Mouse (Mus musculus) neural tube, embryonic 10.5 days (tissue): ENCODE measurements around the gene Apeh.

Experiments
- DNase-seq: peaks from one replicate; pipeline ENCODE4 v3.0.0-alpha.2; 2017; ENCODE audit warnings: low spot score; ENCODE audit errors: extremely low spot score

Apeh gene

GRCm38 (mm10) chr9:108052411-108052810 lies 42.0 kb downstream of the Apeh start:
- DNase-seq, result no peak

DNA sequence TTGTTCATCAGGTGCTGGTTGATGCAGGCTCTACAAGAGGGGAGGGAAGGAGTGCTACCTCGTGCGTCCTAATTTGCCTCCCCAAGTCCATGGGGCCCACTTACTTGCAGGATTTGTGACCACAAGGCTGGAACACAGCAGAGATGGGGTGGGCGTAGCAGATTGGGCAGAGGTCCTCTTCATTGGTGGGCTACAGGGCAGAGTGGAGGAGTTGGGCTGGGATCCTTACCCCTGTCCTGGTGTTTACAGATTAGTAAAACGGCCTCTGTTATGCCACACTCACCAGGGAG lies 42.5 kb downstream of the Apeh start:
- DNase-seq, result no peak

DNA sequence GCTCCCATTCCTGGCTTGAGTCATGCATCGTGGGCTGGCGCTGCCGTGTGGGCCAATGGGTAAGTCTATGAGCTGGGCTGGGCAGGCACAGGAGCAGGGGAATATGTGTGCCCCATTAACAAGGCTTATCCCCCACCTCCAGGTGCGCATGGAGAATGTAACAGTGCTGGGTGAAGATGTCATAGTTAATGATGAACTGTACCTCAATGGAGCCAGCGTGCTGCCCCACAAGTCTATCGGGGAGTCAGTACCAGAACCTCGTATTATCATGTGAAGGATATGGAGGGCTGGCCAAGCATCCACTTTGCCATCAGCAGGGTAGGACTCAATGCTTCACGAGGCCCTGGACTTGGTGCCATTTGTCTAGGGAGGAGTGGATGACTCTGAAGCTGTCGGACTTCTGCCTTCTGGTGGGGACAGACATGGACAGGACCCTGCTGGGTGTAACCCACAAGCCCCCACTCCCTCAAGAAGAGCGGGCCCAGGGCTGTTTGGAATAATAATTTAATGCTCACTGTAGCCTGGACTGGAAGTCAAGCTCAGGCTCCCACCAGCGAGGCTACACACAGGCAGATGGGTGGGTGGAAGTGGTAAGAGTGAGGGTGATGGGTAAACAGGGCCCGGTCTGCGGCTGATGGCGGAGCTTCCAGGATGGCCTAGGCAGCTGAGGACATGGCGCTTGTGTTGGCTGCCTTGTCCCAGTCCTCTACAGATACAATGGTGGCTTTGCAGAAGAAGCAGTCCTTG lies 43.0 kb downstream of the Apeh start:
- DNase-seq, result no peak

DNA sequence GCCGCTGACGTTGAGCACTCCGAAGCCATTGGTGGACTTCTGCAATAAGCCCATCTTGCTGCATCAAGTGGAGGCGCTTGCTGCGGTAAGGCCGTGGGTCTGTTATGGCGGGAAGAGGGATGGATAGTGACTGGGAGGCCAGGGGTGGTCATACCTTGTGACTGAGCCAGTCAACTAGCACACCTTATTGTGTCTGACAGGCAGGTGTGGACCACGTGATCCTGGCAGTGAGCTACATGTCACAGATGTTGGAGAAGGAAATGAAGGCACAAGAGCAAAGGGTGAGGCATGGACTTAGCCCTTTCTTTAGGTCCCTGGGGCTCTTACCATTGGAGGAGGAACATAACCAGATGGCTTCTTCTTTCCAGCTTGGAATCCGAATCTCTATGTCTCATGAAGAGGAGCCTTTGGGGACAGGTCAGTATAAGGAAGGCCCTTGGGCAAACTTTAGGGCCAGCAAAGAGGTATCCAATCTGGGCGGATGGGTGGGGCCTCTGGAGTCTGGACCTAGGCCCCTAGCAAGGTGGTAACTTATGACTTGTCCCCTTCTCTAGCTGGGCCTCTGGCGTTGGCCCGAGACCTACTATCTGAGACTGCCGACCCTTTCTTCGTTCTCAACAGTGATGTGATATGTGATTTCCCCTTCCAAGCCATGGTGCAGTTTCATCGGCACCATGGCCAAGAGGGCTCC lies 44.7 kb downstream of the Apeh start:
- no peak for DNase-seq

- DNase-seq, result peak; percentile 91
Observed at GRCm38 (mm10) chr9:108049016-108049455, 45.4 kb downstream of the Apeh start, which contains the start of gene Gmppb. Gene Gmppb (plus strand): TSS chr9:108049242.

GRCm38 (mm10) chr9:108048566-108048955 lies 45.8 kb downstream of the Apeh start:
- no peak for DNase-seq

GRCm38 (mm10) chr9:108047601-108048565 lies 46.5 kb downstream of the Apeh start:
- DNase-seq, result no peak

GRCm38 (mm10) chr9:108046582-108046981 lies 47.8 kb downstream of the Apeh start:
- no peak for DNase-seq

GRCm38 (mm10) chr9:108044751-108045492 lies 49.5 kb downstream of the Apeh start:
- DNase-seq, result no peak
